Mouse (Mus musculus) heart, adult 8-10 months (tissue): ENCODE results near the gene Camkk2. TPM values are rescaled to one million over a fixed set of nuclear protein-coding genes. Genes with fewer than 3 reads are reported as not detected.

Experiments
- DNase-seq: peaks from one replicate; pipeline ENCODE4 v3.0.0; 2022; ENCODE audit warnings: low spot score
- total RNA-seq, 4 experiments: library from RNA; stranded (reverse); gene quantifications; 2 replicates each; pipeline ENCODE4 v1.2.4; 2022

Camkk2 gene
- total RNA-seq, 4 experiments from 2014 or later, result 8.9 to 12.5 (median 11.3) TPM

DNA sequence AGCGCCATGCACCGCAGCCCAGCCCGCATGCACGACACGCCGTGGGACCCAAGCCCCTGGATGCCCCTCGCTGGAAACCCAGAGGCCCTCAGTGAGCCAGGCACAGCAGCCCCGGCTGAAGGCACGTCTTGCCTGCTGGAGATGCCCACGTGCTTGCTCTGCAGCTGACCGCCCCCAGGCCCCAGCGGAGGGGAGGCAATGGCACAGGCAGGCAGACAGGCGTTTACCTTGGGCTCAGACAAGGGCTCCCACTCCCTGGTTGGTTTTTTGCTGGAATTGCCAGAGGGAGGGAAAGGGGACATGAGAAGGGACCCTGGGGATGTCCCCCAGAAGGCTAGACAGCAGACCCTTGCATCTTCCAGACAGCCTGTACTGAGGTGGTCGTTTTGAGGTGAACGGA lies 42.4 kb downstream of the Camkk2 start:
- no peak for DNase-seq

DNA sequence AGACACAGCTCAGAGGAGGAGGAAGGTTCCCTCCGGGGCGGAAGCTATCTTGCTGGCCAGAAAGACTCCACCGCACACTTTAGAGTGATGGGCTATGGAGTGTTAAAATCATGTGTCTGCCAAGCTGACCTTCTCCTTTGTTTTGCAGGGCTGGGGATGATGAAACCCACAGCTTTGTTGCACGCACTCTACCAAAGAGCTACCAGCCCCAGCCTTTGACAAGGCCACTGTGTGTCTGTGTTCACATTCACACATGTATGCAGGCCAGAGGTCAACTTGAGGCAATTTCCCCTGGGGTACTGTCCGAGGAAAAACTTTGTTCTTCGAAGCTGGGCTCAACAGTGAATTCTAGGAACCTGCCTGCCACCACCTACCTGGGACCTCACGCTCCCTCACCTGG lies 43.4 kb downstream of the Camkk2 start:
- no peak for DNase-seq

DNA sequence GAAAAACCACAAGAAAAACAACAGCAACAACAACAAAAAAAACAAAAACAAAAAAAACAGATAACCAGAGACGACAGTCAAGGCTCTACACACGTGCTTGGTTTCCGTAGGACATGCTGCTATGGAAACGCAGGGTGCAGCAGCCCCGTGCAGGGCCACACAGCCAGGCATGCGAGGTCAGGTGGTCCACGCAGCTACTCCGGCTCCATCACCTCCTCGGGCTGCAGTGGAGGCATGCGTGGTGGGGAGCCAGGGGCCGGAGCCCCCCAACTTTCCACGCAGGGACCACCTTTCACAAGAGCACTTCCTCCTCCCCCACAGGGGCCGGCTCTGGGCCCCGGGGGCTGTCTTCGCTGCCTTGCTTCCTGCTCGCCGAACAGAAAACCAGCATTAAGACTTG lies 45.3 kb downstream of the Camkk2 start:
- no peak for DNase-seq

DNA sequence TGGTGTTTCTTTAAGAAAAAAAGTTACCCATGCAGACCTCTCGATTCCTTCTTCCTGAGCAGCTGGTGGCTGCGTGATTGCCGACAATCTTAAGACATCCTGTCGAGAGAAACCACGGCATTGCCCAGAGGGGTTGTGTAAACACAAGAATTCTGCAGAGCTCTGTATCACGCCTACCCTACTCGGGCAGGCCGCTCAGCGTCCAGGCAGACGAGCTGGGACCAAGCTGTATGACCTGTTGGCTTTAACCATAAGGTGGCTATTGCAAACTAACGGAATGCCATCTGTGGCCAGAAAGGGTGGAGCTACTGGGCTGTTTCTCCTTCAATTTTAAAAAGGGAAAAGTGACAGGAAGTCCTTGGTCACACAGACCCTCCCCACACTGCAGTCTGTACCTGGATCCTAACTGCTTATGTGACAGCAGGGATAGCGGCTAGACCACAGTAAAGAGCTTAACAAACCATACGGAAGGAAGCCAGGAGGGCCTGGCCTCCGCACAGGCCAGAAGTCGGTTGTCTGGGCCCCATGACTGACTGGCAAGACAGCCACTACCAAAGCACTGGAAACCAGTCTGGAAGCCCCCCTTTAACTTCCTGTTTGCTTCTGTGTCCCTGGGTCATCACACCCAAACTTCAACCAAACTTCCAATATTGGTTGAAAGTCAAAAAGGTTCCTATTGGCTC lies 47.1 kb downstream of the Camkk2 start:
- peak; percentile 31 for DNase-seq

DNA sequence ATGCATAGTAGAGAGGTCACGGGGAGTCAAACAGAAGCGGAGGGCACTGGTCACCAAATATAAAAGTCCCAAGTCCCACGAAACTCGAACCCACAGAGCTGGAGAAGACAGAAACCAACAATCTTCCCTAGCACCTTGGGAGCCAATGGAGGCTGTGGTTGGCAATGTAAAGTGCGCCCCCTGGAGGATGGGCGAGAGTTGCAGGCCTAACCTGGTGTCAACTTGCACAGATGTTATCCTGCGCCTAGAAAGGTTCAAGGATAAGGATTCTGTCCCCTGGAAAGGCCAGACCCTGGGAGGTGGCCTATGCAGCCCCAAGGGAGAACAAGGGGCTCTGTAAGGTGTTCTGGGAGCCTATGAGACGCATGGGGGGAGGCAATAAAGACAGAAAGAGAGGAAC lies 47.9 kb downstream of the Camkk2 start:
- DNase-seq, result peak; percentile 68

DNA sequence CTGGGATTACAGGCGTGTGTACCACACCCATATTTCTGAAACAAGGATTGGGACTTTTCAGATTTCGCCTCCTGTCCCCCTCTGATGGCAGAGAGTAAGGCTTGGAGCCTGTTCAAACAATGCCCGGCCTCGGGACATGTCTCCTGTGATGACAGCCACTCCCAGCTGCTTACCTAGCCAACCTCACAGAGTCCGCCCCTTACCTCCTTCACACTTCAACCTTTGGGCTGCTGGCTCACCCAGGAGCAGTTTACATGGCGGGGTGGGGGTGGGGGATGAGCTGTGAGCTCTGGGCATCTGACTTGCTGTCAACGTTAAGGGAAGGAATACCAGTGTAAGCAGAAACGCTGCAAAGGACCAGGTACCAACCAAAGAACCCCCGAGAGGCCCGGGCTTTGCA lies 48.4 kb downstream of the Camkk2 start:
- no peak for DNase-seq

DNA sequence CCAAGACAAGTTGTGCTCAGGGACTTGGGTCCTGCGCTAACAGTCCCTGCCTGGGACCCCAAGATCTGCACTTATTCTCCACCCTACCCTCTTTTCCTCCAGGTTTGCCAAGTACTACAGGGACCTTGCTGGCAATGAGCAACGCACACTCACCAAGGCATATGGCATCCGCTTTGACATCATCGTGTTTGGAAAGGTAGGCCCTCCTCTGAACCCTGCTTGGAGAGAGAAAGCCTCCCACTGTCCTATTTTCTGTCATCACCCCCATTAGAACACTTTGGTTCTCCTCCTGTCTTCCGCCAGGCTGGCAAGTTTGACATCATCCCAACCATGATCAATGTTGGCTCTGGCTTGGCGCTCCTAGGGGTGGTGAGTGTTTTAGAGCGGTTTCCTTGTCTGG lies 52.1 kb downstream of the Camkk2 start:
- no peak for DNase-seq

DNA sequence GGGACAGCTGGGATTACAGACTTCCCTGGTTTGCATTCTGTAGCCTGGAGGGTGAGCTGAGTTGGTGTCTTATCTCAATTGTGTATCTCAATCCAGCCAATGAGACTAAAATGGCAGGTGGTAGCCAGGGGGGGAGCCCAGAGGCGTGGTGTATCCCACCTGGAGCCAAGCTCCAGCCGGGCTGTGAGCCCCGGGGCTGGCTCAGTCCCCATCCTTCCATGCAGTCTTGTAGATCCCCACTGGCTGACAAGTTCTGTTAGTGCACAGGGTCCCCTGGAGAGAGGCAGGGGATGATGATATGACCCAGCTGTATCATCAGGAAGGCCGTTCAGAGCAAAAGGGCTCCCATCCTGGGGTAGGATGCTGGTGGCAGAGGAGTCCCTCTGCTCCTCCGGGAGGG lies 52.6 kb downstream of the Camkk2 start:
- no peak for DNase-seq

DNA sequence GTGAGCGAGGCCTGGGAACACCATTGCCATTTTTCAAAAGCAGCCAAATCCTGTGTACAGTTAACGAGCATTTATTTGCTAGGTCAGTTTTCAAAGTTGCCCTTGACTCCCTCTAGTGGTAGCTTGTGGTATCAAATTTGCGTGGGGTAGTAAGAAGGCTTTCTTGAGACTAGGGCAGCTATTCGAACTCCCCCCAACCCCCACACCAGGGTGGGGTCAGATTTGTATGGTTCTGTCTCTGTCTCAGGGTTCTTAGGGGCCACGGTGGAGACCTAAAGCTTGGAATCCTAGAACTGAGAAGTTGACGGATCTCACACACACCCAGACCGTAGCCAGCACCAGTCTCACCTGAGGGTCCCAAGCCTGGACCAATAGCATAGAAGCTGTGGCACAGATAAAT lies 53.1 kb downstream of the Camkk2 start:
- DNase-seq, result peak; percentile 71

DNA sequence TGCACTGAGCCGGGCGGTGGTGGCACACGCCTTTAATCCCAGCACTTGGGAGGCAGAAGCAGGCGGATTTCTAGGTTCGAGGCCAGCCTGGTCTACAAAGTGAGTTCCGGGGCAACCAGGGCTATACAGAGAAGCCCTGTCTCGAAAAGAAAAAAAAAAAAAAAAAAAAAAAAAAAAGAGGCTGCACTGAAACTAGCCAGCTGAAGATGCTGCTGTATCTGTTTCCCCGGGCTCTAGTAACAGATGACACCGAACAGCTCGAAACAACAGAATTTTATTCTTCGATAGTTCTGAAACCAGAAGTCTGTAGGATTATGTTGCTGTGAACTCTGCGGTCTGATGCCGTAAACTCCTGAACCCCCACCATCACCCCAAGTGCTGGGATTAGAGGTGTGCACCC lies 53.8 kb downstream of the Camkk2 start:
- no peak for DNase-seq

DNA sequence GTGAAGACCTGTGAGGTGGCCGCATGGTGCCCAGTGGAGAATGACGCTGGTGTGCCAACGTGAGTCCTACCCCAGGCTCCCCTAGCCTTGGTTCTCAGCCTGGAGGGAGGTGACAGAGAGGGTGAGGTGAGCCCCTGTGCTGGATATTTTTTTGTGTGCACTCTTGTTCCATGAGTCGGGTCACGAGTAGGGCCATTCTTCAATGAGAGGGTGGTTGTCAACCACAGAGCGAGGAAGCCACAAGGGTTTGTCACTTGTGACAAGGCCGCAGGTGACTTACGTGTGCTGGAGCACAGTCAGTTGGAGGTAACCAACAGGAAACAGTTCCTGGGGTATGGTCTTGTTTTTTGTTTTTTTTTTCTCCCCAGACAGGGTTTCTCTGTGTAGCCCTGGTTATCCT lies 60.0 kb downstream of the Camkk2 start:
- DNase-seq, result no peak

DNA sequence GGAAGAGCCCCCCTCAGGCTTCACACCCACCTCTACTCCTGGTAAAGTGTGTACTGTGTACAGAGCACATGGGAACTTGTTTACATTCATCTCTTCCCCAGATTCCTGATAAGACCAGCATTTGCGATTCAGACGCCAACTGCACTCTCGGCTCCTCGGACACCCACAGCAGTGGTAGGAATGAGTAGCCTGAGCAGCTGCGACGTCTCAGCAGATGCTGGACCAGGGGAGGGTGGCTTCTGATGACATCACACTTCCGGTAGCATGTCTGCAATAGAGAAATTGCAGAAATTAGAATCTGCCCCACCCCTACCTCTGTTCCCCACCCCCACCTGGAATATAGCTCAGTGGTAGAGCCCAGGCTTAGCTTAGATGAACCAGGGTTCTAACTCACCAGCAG lies 60.8 kb downstream of the Camkk2 start:
- no peak for DNase-seq

DNA sequence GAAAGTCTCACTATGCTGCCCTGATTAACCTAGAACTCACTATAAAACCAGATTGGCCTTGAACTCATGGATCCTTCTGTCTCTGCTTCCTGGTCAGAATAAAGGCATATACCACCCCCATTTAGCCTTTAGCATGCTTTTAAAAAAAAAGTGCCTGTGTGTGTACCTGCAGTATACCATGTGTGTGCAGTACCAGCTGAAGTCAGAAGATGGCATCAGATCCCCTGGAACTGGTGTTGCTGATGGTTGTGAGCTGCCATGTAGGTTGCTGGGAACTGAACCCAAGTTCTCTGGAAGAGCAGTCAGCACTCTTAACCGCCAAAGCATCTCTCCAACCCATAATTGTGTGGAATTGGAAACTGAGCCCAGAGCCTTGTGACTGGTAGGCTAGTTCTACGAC lies 62.4 kb downstream of the Camkk2 start:
- no peak for DNase-seq

DNA sequence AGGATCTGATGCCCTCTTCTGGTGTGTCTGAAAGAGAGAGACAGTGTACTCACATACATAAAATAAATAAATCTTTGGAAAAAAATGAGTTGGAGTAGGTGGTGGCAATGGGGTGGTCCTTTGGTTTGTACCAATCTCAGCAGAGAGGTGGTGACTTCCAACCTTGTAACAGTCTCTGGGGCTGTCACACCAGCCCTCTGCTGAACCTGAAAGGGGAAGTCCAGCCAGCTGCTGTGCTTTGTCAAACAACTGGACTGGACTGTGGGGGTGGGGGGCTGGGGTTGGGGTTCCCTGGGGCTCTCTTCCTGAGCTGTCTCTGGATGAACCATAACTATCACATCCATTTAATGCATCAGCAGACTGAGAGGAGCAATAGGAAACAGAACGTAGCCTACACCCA lies 63.5 kb downstream of the Camkk2 start:
- DNase-seq, result no peak

DNA sequence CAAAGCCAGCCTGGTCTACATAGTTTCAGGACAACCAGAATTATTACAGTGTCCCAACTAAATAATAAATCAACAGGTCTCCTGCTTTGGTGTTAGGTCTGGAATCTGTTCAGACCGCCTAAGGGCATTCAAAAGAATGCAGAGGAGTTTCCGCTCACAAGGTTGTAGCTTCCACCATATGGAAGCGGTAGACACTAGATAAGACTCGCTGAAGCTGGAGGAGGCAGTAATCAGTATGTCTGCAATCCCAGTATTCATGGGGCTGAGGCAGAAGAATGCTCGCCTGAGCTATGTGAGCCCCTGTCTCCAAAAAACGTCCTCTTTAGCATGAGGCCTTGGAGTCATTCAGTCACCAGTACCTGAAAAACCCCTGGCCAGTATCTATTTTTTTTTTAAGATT lies 70.4 kb downstream of the Camkk2 start:
- no peak for DNase-seq

DNA sequence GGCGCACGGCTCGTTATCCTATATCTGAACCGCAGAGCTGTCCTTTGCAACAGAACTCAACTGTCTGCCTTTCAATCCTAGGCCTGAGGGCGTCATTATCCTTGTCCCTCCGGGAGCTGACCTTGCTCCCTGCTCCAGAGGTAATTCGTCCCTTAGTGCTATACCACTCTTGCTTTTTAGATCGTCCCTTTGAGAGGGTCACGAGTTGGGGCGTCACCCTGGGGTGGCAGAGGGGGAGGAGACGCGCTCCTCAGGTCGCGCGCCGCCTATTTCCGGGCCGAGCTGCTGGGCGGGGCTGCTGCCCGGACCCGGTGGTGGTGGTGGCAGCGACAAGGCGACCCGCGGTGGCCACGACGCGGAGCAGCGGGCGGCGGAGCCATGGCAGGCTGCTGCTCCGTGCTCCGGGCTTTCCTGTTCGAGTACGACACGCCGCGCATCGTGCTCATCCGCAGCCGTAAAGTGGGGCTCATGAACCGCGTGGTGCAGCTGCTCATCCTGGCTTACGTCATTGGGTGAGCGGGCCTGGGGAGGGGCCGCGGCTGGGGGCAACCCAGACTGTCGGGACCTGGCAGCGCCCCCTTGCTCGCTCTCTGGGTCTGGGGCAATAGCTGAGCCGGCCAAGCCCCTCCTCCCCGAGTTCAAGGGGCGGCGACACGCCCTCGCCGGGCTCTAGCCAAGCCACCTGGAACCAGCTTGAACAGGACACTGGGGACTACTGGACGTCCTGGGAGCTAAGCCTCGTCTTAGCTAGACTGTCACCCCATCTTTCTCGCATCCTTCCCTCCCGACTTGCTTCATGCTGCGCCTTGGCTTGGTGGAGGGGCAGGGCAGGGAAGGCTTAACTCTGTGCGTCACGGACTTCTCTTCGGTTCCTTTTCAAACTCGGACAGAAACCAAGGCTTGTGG lies 71.7 kb downstream of the Camkk2 start, which contains the start of gene P2rx4:
TSS of gene P2rx4 (plus strand) at position 269 of the 906 bp plus-strand sequence.
- peak; percentile 83 for DNase-seq

DNA sequence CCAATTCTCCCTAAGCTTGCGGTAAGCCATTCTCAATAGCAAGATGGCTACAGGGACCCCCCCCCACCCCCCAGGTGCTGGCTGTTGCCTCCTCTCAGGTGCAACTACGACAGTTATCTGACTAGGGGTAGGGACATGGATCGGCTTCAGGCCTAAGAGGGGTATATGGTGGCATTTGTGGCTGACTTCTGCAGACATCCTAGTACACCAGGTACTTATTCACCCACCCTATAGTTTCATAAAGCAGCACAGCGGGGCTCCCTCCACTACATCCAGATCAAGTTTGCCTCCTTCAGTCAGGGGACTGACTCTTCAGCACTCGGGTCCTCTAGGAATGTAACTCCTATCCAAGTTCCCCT lies 72.3 kb downstream of the Camkk2 start:
- DNase-seq, result no peak

DNA sequence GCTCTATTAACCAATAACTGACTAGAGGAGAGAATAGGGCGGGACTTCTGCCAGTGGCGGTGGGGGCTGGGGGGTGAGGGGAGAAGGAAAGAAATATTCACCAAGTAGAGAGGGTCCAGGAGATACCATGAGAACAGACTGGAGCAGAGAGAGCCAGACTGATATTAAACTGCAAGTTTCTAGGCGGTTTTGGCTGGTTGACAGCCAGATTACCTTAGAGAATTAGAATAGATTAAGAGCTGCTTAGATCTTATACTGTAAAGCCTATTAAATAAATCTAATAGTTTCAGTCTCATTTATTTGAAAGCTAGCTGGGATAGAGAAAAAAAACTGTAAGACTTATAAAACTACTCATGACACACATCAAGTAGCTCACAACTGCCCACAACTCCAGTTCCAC lies 74.0 kb downstream of the Camkk2 start:
- no peak for DNase-seq

DNA sequence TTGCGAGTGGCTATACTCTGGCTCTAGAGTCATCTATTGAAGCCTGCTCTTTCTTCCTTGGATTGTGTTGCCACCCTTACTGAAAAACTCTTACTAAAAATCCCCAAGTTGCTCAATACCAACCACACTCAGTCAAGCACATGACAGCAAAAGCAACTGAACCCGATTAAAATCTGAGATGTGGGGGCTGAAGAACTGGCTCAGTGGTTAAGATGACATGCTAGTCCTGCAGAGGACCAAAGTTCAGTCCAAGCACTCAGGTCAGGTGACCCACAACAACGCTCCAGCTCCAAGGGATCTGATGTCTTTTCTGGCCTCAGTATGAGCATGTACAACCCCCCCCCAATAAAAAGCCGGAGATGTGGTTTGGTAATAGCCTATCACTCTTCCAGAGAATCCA lies 74.6 kb downstream of the Camkk2 start:
- DNase-seq, result no peak

DNA sequence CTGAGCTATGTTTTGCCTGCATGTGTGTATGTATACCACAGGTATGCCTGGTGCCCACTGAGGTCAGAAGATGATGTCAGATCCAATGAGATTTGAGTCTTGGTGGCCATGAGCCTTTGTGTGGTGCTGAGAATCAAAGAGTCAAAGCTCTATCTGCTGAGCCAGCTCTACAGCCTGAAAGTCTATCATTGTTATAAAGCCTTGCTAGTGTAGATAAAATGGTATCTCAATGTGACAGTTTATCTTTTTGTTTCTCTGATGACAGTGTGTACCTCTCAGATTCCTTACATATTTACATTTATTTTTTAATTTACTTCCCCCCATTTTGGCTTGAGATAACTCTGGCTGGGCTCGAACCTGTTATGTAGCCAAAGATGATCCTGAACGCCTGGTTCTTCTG lies 75.6 kb downstream of the Camkk2 start:
- DNase-seq, result no peak

DNA sequence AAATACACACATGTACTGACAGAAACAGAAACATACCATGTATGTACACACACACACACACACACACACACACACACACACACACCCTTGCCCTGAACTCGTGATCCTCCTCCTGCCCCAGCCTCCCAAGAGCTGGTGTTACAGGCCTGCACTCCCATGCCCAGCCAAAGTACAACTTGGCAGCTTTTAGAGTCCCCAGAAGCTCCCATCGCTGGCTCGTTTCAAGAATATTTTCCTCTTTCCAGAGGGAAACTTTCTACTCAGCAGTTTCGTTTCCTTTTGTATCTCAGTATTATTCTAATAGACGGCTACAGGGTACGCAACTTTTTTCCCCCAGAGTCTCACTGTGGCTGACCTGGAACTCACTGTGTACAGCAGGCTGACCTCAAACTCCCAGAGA lies 77.1 kb downstream of the Camkk2 start:
- DNase-seq, result peak; percentile 38

DNA sequence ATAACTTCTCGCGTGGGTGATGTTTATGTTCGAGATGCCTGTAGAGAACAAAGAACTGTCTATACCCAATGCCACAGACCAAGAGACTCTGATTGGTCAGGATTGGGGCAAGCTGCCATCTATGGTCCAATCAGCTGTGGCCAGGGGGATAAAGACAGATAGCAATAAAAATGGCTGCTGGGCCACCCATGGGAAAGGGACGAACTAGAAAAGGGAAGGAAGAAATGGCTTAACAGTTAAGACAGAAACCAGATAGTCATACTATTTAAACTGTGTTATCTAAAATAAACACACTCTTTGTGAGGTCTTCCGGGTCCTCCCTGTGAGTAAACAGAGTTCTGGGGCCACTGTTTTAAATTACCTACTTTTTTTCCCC lies 78.4 kb downstream of the Camkk2 start:
- DNase-seq, result no peak

DNA sequence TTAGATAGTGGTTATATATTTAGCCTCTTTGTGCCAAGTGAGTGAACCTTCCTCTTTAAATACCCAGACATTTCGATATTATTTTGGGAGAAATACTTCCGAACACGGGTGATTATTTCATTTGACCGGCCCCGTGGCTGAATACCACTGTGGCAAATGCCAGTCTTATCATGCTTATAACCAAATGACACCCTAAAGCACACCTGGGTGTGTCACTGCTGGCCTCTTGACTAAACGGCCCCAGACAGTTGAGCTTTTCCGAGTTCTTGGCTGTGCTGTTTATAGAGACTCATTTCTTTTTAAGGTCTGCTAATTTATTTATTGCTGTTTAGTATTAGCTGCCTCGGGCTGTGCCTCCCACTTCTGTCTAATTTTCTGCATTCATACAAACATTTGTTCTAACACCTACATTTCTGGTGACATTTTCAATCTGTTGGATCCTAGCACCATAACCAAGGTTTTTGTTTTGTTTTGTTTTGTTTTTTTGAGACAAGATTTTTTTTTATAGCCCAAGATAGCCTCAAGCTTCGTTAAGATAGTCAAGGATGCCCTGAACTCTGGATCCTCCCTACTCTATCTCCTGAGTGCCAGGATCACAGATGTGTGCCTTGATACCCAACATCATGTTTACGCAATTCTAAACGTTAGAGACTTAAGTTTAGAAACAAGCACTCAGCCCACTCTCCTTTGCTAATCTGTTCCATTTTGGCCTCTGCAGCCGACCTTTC lies 78.9 kb downstream of the Camkk2 start:
- no peak for DNase-seq
